Mouse (Mus musculus): ENCODE data around the gene Atoh1. TPM values are rescaled to one million over a fixed set of nuclear protein-coding genes. Genes with fewer than 3 reads are reported as not detected.

Gene Atoh1
- polyA plus RNA-seq (2012; rRNA removed; ENCODE audit: low replicate concordance) = 0.07 and 0.16 TPM in 2 replicates

DNA sequence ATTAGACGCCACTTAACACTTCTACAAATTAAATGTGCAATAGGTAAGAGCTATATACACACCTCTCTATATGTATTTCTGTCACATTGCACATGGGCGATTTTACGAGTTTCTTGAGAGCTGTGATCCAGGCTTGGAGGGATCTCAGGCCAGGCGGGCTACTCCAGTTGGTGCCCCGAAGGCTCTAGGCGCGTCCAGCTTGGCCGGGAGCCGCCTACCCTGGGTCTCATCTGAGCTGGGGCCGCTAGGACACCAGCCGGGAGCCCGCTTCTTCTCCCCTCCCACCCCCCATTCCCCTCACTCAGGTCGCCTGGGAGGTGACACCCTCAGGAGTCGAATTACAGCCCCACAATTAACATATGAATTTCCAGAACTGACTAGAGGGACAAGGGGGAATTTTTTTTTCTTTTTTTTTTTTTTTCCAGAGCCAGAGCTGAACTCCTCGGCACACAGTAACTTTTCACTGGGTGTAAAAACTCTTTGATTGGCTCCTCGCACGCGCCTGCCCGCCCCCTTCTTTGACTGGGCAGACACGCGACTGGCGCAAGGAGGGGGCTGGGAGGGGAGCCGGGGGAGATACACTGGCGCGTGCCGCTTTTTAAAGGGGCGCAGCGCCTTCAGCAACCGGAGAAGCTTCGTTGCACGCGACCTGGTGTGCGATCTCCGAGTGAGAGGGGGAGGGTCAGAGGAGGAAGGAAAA, at the start of gene Atoh1:
Gene Atoh1 (plus strand): TSS at position 627 of the 700 bp plus-strand sequence.

Data from mammary gland, adult 2 months (tissue).